Mouse (Mus musculus) megakaryocyte, embryonic 14.5 days (primary cell): ENCODE data around the gene Sfxn1. TPM values are rescaled to one million over a fixed set of nuclear protein-coding genes. Genes with fewer than 3 reads are reported as not detected.

Source experiments
- H3K27me3 ChIP-seq: replicated peaks from 2 replicates; pipeline ENCODE3; 2012; ENCODE audit warnings: inconsistent platforms
- H3K36me3 ChIP-seq: replicated peaks from 2 replicates; pipeline ENCODE3; 2012; ENCODE audit warnings: low read length, inconsistent platforms, mixed read lengths
- H3K4me1 ChIP-seq: 2 replicates; pipeline ENCODE4 v1.6.1; 2012; ENCODE audit warnings: inconsistent platforms
- H3K4me3 ChIP-seq: replicated peaks from 2 replicates; pipeline ENCODE3; 2012; ENCODE audit warnings: moderate library complexity, mild to moderate bottlenecking, inconsistent platforms
- H3K9me3 ChIP-seq: 2 replicates; pipeline ENCODE4 v1.6.1; 2012; ENCODE audit warnings: inconsistent platforms
- FLI1 ChIP-seq: IDR thresholded peaks from 2 replicates; pipeline ENCODE4 v1.6.1; 2012; ENCODE audit warnings: low read length, inconsistent platforms, mixed read lengths
- GATA1 ChIP-seq: IDR thresholded peaks from 3 replicates; pipeline ENCODE4 v1.6.1; 2012; ENCODE audit warnings: mixed read lengths, low read length, inconsistent platforms, borderline replicate concordance
- polyA plus RNA-seq: library from polyadenylated mRNA; stranded (reverse); fragments of >175 nt; gene quantifications from 2 replicates; pipeline ENCODE4 v1.2.3, GENCODE M21; 2012; ENCODE audit warnings: low replicate concordance; ENCODE audit not compliant: insufficient read depth

Sfxn1 gene
- polyA plus RNA-seq, 1 experiment, result 14.0 TPM

DNA sequence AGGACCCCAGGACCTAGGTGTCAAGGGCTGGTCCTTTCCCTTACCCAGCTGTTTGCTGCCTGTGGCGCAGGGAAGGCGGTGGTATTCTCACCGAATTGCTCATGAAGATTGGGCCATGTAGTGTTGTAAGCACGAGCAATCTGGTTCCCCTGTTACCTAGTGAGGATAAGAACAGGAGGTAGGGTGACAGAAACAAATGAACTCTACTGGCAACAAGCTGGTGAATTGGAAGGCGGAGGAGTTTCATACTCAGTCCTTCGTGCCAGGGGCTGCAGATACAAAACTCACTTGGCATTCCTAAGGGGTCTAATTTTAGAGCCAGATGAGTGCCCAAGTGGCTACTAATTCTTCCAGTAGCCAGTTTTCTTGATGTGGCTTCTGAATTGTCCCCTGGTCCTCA is 4.4 kb downstream of the Sfxn1 start:
- H3K4me3 ChIP-seq, result peak overlapping the region; percentile 18
- H3K27me3 ChIP-seq, result no peaks in the 10 kb centered on the region
- no peaks in the 10 kb centered on the region for H3K9me3 ChIP-seq
- peaks cover 58% of the 10 kb centered on the region for H3K36me3 ChIP-seq
- TF ChIP-seq GATA1 (no peak), FLI1 (no peak)
- peaks cover 80% of the 10 kb centered on the region for H3K4me1 ChIP-seq

GRCm38 (mm10) chr13:54076762-54077460 is 5.2 kb downstream of the Sfxn1 start:
- Histone ChIP-seq H3K27me3 (no peaks in the 10 kb centered on the region), H3K9me3 (no peaks in the 10 kb centered on the region), H3K4me3 (no peak overlapping the region), H3K4me1 (peaks cover 88% of the 10 kb centered on the region), H3K36me3 (peaks cover 61% of the 10 kb centered on the region)
- TF ChIP-seq GATA1 (no peak), FLI1 (no peak)

DNA sequence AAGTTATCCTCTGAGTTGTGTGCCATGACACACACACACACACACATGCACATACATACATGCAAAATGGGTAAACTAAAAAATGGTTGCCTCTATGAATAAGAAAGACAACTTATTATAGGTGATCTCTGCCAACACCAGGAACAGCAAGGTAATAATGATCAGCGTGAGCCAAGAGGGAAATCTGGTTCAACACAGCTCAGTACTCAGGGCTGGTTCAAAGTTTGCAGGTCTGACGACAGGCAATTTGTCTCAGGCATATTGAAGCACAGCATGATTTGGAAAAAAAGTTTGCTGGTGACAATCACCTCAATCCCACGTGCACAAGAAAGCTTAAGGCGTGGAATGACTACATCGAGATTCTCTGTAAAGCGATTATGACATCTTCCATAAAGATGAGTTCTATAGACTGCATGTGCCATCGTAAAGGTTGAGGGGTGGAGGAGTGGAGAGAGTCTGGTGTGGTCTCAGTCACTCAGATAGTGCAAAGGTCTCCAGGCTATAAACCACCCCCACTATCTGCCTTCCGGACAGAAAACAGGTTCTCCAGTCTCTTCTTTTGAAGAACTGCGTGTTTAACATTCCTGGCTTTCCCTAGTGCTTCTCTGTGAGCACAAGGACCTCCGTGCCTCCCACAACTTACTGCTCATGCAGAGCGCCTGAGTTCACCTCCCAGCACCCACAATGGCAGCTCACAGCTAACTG is 6.0 kb downstream of the Sfxn1 start:
- Histone ChIP-seq H3K9me3 (no peaks in the 10 kb centered on the region), H3K27me3 (no peaks in the 10 kb centered on the region), H3K4me3 (no peak overlapping the region), H3K4me1 (peaks cover 94% of the 10 kb centered on the region), H3K36me3 (peaks cover 64% of the 10 kb centered on the region)
- TF ChIP-seq FLI1 (no peak), GATA1 (no peak)

DNA sequence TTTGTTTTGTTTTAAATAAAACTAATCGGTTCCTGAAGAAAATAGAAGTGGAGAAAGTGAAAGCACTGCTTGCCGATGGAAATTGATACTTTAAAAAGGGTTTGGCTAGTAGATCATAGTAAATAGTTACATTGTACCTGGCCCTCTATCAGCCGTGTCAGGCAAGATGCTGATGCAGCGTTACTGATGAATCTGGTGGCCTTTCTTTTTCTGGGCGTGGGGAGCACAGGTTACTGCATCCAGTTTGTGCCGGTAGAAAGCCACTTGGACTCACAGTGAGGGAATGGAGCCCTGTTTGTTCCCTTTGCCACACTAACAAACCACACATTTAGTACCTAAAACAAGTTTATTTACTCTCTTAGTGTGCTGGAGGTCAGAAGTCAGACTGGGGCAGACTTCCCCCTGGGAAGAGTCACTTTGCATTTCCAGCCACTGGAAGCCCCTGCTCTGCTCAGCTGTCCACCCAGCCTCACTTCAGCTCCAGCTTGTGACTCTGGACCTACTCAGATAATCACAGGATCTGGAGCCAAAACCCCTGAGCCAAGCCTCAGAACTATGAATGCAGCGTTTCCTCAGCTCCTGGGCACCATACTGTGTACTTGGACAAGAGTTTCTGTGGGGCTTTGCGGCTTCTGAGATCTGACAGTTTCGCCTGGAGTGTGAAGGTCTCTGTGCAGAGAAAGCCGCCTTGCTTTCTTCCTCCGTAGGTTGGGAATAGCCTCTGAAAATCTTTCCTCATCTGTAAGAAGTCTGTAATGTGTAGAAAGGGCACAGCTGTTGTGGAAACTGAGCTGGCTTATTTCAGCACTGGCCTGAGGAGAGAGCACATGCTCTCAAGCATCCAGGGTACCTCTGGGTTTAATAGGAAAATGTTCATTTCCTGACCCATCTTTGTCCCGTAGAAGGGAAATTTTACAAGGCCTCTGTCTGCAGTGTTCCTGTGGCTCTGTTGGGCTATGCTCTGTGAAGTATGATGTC is 8.4 kb downstream of the Sfxn1 start:
- no peaks in the 10 kb centered on the region for H3K9me3 ChIP-seq
- H3K36me3 ChIP-seq, result peaks cover 69% of the 10 kb centered on the region
- peak overlapping the region; percentile 18 for H3K4me3 ChIP-seq
- H3K27me3 ChIP-seq, result no peaks in the 10 kb centered on the region
- TF ChIP-seq FLI1 (no peak), GATA1 (no peak)
- peaks cover 92% of the 10 kb centered on the region for H3K4me1 ChIP-seq

- Histone ChIP-seq H3K36me3 (peaks cover 69% of the 10 kb centered on the region), H3K27me3 (no peaks in the 10 kb centered on the region), H3K9me3 (no peaks in the 10 kb centered on the region), H3K4me1 (peaks cover 92% of the 10 kb centered on the region), H3K4me3 (peak overlapping the region; percentile 65)
- TF ChIP-seq GATA1 (no peak), FLI1 (no peak)
Observed at GRCm38 (mm10) chr13:54080785-54081184, 9.1 kb downstream of the Sfxn1 start.

DNA sequence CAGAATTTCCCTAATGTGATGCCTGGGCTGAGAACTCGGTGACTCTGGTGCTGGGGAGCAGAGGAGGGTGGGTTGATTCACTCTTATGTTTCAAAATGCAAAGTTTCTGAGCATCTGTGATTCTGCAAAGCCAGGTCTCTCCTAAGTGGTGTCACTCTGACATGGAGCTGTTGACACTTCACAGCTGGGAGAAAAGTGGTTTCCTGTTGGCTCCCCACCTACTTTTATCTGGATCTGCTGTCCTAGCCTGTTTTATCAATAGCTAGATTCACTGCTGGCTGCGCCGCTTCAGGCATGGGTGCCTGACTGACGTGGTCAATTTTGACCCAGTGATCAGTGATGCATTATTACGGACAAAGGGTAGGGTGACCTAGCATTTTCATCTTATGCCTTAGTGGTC is 11.3 kb downstream of the Sfxn1 start:
- H3K27me3 ChIP-seq, result no peaks in the 10 kb centered on the region
- H3K36me3 ChIP-seq, result peaks cover 69% of the 10 kb centered on the region
- peaks cover 85% of the 10 kb centered on the region for H3K4me1 ChIP-seq
- no peak for TF ChIP-seq FLI1
- no peak overlapping the region for H3K4me3 ChIP-seq
- H3K9me3 ChIP-seq, result no peaks in the 10 kb centered on the region

- no peak overlapping the region for H3K4me3 ChIP-seq
- no peaks in the 10 kb centered on the region for H3K9me3 ChIP-seq
- H3K36me3 ChIP-seq, result peaks cover 74% of the 10 kb centered on the region
- H3K4me1 ChIP-seq, result peaks cover 75% of the 10 kb centered on the region
- TF ChIP-seq FLI1, result no peak
- TF ChIP-seq GATA1, result no peak
- no peaks in the 10 kb centered on the region for H3K27me3 ChIP-seq
Observed at GRCm38 (mm10) chr13:54084178-54084577, 12.5 kb downstream of the Sfxn1 start.

GRCm38 (mm10) chr13:54084826-54085225 is 13.2 kb downstream of the Sfxn1 start:
- Histone ChIP-seq H3K4me1 (peaks cover 69% of the 10 kb centered on the region), H3K27me3 (no peaks in the 10 kb centered on the region), H3K9me3 (no peaks in the 10 kb centered on the region), H3K4me3 (no peak overlapping the region), H3K36me3 (peaks cover 75% of the 10 kb centered on the region)
- TF ChIP-seq GATA1, result no peak
- TF ChIP-seq FLI1, result no peak

- no peak for TF ChIP-seq FLI1
- TF ChIP-seq GATA1, result no peak
- Histone ChIP-seq H3K4me1 (peaks cover 65% of the 10 kb centered on the region), H3K4me3 (no peak overlapping the region), H3K36me3 (peaks cover 74% of the 10 kb centered on the region), H3K9me3 (no peaks in the 10 kb centered on the region), H3K27me3 (no peaks in the 10 kb centered on the region)
Observed at GRCm38 (mm10) chr13:54085266-54085665, 13.6 kb downstream of the Sfxn1 start.

DNA sequence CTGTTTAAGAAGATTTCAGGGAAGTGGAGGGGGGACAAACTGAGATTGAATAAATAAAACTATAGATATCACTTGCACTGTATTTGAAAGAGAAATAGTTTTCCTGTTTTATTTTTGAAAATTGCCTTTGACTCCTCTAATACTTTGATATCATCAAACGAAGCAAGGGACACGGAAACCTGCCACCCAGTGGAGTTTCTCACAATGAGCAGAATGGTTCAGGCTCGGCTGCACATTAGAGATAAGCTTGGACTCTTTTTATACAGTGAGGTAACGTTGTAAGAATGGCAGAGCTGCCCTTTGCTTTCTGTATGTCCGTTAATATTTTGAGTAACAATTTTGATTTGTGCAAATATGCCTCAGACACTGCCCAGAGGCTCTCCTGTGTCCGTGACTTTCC is 20.1 kb downstream of the Sfxn1 start:
- no peaks in the 10 kb centered on the region for H3K27me3 ChIP-seq
- peaks cover 99% of the 10 kb centered on the region for H3K36me3 ChIP-seq
- no peak for TF ChIP-seq GATA1
- no peak for TF ChIP-seq FLI1
- H3K4me1 ChIP-seq, result peaks cover 46% of the 10 kb centered on the region
- H3K4me3 ChIP-seq, result no peak overlapping the region
- no peaks in the 10 kb centered on the region for H3K9me3 ChIP-seq
